Mouse (Mus musculus) left cerebral cortex, adult 9 months (tissue): Measurements from ENCODE around the gene Cacna2d3.

Experiments used
- DNase-seq, 2 experiments: peaks; one replicate each; pipeline ENCODE4 v3.0.0; 2022; ENCODE audit warnings: low spot score in 2 of 2

Cacna2d3 gene

DNA sequence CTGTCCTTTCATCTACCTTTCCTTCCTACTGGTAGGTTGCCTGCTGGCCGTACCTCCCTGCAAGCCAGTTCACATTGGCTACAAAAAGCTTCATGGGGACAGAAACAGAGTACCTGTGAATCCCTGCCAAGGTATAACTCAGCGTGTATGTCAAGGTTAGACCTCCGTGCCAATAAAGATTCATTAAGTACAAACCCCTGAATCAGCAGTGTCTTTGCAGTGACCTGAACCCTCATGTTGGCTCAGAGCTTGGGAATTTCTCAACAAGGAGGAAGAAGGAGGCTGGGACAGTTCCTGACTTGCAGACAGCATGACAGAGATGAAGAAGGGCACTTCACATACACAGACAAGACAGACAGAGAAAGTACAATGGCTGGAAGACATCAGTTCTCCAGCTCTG is 225.1 kb downstream of the Cacna2d3 start:
- no peak for DNase-seq

DNA sequence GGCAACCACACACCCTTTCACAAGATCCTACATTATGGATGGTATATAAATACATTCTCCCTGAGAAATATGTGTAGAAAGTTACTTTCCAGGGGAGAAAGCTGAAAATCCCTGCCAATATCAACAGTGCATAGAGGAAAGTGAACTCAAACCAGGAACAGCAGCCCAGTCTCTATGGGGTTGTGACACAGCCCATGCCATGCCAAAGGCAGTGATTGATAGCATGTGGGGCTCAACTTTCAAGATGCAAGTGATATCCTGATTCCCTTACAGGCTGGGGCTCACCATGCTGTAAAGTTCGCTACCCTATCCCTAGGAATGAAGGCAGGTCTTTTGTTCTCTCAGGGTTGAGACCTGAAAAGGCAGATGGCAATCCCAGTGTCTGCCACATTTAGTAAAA is 229.9 kb downstream of the Cacna2d3 start:
- DNase-seq = no peak

DNA sequence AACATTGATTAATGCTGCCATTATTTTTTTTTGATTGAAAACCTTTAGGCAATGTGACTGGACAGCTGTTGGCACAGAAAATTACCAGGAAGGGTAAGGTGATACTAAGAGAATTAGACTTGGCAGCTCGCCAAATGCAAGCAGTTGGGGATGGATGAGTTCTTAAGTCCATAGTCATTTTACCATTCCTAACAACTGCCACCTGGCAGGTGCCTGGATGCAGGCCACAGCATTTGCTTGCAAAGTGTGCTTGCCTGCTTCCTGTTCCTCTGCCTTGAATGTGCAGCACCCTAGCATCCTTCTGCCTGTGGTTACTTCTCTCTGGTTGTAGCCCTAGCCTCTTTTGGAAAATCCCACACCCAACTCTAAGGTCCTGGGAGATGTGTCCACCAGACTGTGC is 236.2 kb downstream of the Cacna2d3 start:
- DNase-seq = peak in 1 of 2 experiments; percentile 11

DNA sequence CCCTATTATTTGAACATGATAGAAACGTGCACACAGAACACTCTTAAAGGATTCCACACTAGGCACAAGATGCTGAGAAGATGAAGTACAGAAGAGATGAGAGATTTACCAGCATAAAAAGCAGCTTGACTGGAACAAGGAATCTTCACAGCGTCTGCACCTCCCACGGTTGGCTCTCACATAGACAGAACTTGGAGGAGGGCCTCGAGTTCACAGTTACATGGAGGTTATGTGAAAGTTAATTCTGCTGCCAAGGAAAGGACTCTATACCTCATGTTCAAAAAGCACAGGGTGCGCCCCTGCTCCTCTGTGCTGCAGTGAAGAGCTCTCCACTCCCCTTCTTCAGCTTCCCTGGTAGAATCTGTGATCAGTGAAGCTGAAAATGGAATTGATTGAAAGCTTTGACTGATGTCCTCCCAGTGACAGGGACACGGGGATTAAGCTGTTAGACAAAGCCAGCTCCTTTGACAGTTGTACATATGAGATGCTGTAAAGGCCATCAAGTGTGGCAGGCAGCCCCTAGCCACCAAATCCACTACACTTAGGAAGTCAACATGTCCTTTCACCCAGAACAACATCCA is 243.2 kb downstream of the Cacna2d3 start:
- DNase-seq = peak; percentile 61 to 77

DNA sequence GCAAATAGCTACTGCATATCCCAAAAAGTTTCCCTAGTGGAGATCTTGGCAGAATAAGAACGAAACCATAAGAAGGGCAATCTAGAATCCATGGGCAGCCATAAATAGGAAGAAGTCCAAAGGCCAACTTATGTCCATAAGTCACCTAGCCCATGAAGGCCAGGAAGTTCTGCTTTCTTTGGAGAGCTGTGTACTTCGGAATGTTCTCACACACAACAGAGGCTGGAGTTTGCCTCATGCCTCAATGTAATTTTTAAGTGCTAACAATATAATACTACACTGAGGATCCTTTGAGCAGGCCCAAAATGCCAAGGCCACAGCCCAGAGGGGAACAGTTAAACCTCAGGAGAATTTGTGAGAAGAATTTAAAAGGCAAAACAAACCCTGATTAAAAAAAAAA is 257.4 kb downstream of the Cacna2d3 start:
- no peak for DNase-seq

DNA sequence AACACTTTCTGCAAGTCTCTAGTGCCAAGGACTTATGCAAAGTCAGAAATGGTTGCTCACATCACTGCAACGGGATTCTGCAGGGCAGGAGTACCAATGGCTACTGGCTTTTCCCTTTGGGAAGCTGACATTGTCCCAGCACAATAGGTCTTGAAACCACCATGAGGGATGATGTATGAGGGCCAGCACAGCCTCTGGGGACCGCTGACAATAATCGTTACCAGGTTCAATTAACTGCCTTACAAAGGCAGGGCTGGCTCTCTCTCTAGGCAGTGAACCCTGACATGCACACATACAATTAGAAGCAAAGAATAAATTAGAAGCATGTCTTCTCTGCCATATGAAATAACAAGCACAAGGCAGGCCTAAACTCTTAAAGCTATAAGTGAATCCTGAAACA is 272.5 kb downstream of the Cacna2d3 start:
- DNase-seq = no peak

DNA sequence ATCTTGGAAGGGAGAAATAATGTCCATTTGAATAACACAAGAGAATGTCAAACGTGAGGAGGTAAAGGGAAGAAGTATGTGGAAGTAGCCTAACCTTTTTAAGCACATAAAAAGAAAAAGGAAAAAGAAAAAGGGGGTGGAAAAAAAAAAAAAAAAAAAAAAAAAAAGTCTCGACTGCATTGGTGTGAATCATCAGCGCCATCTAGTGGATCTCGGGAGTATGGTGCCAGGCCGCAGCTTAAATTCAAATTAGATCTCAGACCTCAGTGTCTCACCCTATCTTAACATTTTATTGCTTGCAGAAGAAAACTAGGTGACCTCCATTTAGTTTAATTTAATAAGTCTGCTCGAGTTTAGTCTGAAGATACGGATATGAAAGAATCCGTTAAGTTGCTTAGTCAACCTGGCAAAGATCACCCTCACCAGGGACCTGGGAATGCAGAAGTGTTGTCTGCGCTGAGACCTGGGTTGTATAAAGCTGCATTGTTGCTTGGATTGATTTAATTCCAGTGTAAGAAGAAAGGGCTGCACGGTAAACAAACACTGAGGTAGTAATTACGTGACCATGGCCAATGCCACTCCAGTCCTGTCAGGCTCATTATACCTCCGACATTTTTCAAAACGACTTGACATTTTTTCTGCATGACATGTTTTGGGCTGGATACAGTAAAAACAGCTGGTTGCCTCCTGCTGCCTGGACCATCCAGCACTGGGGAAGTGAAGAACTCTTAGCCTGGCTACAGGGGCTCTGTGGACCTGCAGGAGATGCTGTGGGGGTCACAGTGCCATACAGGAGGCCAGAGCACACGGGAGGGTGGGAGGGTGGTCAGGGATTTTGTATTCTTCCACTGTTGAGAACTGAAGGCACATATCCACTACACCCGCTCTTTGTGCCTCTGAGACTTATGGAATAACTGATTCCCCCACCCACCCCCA is 278.3 kb downstream of the Cacna2d3 start:
- DNase-seq = peak in 1 of 2 experiments; percentile 74

DNA sequence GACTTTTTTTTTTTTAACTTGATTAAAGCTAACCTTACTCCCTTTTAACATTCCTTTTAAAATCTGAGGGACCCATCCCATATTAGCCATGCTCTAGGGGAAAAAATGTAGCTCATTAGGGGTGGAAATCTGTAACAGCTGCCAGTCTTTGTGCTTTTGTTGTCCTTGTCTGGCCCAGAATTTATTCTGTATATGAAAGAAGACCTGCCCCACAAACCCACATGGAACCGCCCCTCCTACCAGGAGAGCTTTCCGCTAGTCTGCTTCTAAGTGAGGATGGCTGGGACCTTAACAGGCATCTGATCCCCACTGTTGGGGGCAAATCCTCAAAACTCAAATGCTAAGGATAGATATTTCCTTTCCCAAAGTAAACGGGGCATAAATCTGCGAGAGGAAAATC is 279.2 kb downstream of the Cacna2d3 start:
- no peak for DNase-seq

DNA sequence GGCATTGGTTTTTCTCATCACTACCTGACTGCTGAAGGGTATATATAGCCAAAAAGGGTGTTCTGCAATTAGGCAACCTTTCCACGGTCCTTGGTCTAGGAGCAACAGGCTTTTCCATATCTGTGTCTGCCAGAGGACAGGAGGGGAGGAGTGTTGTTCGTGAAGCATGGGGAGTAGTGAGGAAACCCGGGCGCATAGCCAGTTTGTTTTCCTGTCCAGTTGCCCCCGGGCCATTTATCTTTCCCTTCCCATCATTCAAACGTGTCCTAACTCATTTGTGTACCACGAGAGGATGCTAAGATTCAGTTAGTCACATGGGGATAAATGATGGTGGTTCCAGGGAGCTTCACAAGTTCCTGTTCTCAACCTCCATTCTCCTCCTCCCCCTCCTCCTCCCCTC is 283.0 kb downstream of the Cacna2d3 start:
- no peak for DNase-seq

DNA sequence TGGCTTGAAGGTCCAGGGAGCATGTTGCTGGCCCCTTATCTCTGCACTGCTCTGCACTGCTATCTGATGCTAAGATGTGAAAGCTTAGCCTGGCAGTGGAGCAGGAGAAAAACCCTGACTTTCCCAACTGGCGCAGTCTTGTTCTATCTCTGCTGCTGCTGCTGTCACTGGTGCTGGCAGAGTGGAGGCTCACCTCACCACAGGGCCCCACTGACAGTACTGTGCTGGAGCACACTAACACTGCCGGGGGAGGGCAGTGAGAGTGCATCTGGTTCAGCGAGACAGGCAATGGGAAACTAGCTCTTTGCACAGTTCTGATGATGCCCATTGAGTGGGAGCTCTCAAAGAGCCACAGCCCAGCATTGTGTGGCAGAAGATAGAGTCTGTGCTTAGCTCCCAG is 283.4 kb downstream of the Cacna2d3 start:
- no peak for DNase-seq

DNA sequence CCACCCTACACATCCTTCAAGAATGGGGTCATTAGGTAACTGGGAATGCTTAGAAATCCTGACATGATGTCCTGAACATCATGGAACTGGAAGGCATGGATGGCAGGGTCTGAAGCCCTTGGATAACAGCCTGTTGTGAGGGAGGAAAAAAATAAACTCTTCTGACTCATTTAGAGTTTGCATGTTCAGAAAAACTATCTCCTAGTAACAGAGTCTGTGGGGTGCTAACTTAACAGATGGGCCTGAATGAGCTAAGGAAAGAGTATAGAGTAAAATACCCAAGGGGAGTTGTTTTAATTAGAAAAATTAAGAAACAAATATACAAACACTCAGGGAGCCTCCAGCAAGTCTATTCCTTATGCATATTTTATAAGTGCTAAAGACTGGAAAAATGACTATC is 286.5 kb downstream of the Cacna2d3 start:
- DNase-seq = no peak

DNA sequence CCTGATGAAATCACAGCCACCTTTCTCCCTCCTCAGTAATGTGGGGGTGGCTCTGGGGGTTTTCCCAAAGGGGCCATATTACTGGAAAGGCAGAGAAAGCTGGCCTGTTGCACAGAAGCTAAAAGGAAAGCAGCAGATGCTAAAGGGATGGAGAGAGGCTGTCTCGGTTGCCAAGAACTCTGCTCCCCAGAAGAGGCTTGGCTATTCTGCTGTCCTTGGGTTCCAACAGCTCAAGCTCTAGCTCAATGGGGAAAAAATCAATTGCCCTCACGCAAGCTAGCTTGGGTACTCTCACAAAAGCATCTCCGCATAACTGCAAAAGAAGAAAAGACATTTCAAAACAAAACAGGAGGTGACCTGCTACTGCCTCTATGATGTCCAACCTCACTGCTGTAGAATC is 287.9 kb downstream of the Cacna2d3 start:
- no peak for DNase-seq

DNA sequence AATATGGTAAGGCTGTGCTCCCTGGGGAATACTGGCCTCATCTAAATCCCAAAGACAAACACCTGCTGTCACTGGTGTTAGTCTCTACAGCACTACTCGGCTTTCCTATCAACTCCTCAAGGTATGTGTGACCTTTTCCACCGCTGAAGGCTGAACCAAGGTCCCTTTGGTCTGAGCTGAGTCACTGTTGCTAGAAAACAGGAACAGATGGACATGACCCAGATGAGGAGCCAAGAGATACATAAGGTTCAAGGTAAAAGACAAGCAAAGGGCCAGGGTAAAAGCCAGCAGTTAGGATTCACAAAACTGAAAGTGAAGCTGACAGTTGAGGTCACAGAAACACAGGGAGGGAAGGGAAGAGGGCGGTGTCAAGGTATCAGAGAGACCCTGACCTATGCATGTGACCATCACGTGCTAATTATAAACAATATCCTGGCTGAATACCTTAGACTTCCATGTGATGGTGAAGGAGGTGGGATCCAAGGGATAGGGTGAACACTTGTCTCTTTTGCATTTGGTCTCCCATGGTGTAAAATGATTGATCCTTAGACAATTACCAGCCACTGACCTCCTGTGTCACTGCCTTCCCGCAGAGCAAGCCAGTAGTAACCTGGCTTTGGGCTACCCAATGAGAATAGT is 288.5 kb downstream of the Cacna2d3 start:
- DNase-seq = no peak

DNA sequence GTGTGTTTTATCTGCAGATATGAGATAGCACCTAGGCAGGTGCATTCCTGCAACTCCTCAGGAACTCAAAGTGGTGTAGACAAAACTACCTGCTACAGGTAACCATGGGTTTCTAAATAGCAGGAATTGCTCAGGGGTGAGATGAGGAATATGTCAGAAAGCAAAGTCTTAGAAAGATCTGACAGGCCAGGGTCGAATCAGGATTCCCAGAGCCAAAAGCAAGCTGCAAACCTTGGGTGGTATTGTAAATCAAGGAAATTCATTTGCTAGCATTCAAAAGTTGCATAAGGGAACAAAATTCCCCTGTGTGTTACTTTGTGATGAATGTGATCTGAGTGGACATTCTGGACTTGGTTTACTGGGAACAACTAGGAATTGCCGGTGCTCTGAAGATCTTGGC is 291.9 kb downstream of the Cacna2d3 start:
- no peak for DNase-seq

DNA sequence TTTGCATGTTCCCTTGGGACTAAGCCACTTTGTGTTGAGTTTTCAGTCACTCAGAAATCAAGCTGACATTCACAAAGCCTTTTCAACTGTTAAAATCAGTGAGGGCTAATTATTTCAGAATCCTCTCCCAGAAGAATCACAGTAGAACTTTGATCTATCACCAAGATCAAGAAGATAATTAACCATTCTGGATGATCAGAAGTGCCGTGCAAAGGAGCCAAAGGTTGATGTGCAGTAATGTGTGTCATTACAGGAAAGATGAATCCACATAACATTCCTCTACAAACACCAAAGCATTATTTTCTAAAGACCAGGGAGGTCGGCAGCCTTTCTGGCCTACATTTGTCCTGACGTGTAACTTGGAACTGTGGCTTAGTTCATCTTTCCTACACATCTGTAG is 296.0 kb downstream of the Cacna2d3 start:
- no peak for DNase-seq

DNA sequence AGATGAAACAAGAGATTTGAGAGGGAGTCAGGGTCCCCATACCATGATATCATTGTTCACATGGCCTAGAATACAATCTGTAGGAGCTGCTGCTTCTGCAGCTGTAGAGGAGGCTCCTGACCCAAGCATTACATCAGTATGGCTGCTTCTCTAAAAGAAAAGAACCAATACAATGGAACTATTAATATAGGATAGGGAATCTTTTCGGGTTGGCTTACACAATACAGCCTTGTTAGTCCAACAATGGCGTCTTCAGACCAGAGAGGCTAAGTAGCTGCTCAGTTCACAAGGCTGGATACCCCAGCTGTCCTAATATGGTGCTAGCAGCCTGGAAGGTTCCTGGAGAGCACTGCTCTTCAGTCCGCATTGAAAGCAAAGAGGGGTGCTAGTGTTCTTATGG is 296.5 kb downstream of the Cacna2d3 start:
- no peak for DNase-seq

DNA sequence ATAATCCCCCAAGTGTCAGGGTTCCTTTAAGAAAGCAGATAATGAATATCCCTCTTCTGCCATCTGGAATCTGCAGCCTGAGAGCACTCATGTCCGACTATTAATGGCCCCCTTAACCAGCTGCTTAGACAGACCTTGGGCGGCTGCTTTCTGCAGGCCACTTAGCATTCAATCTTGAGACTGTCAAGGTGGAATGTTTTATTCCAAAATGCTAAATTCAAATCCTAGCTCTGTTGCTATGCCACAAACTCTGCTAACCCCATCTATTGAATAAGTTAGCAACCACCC is 315.8 kb downstream of the Cacna2d3 start:
- no peak for DNase-seq

DNA sequence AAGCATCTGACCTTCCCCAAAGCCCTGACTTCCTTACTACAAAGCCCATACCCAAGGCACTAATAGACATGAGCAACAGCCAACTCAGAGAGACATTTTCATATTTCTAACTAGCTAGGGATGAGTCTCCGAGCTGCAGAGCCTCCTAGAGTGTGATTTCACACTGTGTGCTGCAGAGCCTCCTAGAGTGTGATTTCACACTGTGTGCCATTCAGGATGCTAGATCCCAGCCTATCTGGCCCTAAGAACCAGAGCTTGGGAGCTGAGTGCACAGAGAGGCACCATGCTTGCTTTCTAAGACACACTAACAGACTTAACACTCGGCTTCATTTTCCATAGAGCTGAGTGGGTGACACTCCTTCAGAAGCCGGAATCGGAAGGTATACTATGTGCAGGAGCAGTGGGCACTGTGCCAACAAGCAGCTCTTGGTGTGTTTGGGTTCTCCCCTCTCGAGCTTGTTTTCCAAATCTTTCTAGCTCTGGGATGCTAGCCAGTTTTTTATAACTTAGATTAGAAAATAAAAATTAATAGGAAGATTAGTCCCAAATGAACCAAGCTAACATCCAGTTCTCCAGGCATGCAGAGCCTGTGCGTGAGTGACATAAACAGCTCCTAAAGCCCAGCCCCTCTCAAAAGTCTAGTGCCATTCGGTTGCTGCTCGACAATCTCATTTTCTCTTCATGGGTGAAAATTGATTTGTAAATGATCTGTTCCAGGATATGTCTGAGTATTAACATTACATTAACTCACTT is 316.4 kb downstream of the Cacna2d3 start:
- DNase-seq = no peak

DNA sequence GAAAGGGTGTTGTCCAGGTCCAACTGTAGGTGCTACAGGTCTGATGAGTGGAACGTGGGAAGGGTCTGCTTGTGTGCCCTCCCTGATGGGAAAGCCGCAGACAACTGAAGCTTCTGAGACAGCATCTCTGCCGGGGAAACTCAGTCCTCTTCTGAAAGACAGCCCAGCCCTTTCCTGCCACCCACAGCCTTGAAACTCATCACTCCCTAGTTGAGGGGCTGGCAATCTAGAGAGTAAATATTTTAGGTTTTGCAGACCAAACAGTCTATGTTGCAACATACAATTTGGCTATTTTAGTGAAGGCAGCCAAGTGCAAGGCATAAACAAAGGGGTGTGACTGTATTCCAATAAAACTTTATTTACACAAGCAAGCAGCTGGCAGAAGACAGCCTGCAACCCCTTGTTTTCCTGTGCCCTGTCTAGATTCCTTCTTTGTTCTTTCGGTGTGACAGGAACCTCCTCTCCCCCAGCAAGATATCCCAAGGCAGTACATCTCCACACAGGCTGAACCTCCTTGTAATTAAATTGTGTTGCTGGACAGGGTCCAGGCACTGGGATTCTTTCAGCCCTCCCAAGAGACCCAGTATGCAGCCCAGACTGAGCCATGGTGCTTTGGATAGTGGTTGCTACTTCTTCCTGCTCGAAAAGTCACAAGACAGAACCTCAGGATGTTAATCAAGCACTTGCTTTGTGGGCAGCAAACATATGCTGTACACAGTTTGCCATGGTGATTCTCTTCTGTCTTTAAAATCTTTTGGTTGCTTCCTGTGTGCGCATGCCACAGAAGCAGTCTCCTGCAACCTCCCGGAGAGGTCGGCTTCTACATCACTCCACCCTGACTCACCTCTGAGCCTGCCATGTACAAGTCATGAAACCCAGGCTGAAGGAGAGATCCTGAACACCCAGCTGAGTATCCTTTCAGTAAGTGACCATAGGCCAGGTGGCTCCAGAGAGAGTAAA is 317.5 kb downstream of the Cacna2d3 start:
- DNase-seq = no peak

DNA sequence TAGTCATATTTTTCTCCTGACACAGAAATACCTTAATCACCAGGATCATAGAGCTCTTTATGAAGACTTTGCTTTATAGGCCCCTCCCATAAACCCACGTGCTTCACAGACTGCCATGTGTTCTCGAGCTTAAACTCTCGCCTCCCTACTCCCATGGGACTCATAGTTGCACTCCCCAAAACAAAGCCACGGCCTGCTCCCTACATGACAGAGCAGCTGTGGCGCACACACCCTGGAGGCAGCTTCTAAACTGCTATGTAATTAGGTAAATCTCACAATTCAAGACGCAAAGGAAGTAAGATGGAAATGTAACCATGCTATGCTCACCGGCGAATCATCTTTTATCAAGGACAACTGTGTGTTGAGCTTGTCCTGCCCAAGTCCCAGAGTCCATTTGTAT is 319.2 kb downstream of the Cacna2d3 start:
- DNase-seq = no peak

DNA sequence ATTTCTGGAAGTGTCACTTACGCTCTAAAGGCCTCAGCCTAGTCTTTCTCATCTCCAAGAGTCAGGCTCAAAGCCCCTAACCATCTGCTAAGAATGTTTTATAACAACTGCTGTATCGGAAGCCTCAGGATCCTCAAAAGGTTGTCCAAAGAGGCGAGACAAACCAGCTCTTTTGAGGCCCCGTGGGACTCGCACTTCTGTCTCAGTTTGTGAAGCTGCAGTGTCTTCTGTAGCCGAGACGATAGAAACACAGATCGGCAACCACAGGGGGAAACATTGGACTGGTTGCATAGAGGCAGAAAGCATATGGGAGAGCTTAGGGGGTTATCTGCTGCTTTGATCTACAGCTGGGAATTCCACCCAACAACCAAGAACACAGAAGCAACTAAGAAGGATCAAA is 327.9 kb downstream of the Cacna2d3 start:
- DNase-seq = no peak
